Mouse (Mus musculus): ENCODE results near the gene Igsf11. TPM values are rescaled to one million over a fixed set of nuclear protein-coding genes. Genes with fewer than 3 reads are reported as not detected.
"Not testable (repeated sequence)": the region's sequence is repeated elsewhere in the genome, so short reads cannot be mapped to it uniquely, and the experiment has no call there.

Igsf11 gene
- polyA plus RNA-seq, 1 experiment from 2014 or later: 0.31 TPM

DNA sequence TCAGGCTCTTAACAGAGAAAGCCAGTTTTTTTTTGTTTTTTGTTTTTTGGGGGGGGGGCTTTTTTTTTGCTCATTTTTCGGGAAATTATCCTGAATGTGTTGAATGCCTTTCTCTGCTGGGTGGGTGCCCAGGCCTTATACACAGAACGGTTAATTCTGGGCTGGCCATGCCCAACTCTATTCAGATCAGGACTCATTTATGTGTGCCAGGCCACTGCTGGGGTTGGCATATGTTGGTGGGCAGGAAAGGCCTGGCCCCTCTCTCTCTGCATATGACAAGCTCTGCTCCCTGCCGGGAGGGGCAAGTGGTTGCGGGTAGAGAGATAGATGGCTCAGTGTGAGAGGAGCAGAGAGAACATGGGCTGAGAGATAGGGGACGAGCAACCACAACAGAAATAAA lies 62.8 kb downstream of the Igsf11 start:
- H3K4me2 ChIP-seq: no peak overlapping the region
- H3K36me3 ChIP-seq: no peaks in the 10 kb centered on the region
- H3K27ac ChIP-seq (ENCODE audit: poor library complexity, severe bottlenecking): no peak overlapping the region
- peaks cover 9% of the 10 kb centered on the region; the same call in 1 of the 2 replicates for H3K9me3 ChIP-seq (replicated peaks)
- H3K9ac ChIP-seq: no peak overlapping the region
- no peaks in the 10 kb centered on the region for H3K27me3 ChIP-seq (replicated peaks)
- peaks cover 17% of the 10 kb centered on the region for H3K4me1 ChIP-seq (replicated peaks)
- 56% methylated on average over 5 of the region's 5 CpGs for WGBS
- no peak overlapping the region for H3K4me3 ChIP-seq
- ATAC-seq (ENCODE audit: insufficient number of reproducible peaks, low FRiP score): no peak

DNA sequence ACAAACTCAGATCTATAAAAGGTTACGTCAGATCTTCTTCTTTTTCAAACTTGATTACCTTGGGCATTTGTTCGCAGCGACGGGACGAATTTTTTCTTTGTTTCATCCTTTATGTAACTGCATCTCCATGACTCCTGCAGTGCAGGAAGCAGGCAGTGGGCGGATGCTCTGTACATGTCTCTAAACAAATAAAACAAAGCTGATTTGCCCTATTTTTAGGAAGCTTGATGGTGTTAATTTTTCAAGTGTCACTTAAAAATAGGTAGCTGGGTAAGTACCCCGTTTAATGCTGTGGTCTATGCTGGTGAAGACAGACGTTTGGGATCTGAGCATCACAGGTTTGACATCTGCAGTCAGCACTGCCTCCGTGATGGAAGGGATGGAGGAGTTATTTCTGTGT lies 66.3 kb downstream of the Igsf11 start:
- no peak for ATAC-seq (ENCODE audit: insufficient number of reproducible peaks, low FRiP score)
- H3K9ac ChIP-seq: no peak overlapping the region
- H3K4me2 ChIP-seq: no peak overlapping the region
- H3K27me3 ChIP-seq (replicated peaks): no peaks in the 10 kb centered on the region
- H3K36me3 ChIP-seq: no peaks in the 10 kb centered on the region
- 62% methylated on average over 9 of the region's 9 CpGs for WGBS
- H3K9me3 ChIP-seq (replicated peaks): 0 out of 2 replicates have a peak, but pooled peaks cover 9% of the 10 kb centered on the region
- H3K4me3 ChIP-seq: no peak overlapping the region
- H3K27ac ChIP-seq (ENCODE audit: poor library complexity, severe bottlenecking): no peak overlapping the region
- peaks cover 7% of the 10 kb centered on the region; the same call in 1 of the 2 replicates for H3K4me1 ChIP-seq (replicated peaks)

DNA sequence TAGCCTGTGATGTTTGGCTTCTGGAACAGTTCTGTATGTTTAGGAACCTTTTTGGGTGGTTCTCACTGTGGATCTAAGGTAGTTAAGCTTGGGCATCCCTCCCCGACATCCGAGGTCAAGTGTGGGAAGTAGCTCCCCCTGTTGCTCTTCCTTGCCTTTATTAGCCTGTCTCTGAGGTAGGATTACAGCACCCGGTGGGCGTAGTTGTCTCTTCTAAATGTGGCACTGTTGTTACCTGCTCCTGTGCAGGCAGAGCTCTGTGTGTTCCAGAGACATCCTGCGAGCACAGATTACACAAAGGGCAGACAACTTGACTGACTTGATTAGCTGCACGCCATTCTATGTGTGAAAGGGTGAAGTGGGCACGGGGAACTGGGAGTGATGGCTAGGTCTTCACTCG lies 68.1 kb downstream of the Igsf11 start:
- no peak for ATAC-seq (ENCODE audit: insufficient number of reproducible peaks, low FRiP score)
- Histone ChIP-seq H3K4me3 (no peak overlapping the region), H3K27ac (ENCODE audit: poor library complexity, severe bottlenecking) (no peak overlapping the region), H3K36me3 (no peaks in the 10 kb centered on the region), H3K9me3 (replicated peaks) (0 out of 2 replicates have a peak, but pooled peaks cover 9% of the 10 kb centered on the region), H3K4me2 (no peak overlapping the region), H3K4me1 (replicated peaks) (peaks cover under 1% of the 10 kb centered on the region; the same call in 1 of the 2 replicates), H3K27me3 (replicated peaks) (no peaks in the 10 kb centered on the region), H3K9ac (no peak overlapping the region)
- WGBS: 72% methylated on average over 8 of the region's 8 CpGs

DNA sequence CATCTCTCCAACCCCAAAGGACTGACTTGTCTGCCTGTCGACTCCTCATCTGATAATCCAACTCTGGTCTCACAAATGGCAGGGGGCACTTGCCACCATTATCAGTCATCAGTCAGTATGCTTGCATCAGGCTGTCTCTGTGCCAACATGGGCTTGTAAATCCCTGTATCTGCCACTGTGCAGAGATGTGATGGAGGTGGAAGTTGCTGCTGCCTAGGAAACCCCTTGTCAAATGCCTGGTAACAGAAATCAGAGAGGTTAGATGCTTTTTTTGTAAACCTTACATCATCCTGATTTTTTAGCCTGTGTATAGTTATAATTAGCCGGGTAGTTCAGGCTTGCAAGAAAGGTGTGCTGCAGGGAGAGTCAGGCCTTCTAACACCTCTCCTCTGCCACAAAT lies 69.4 kb downstream of the Igsf11 start:
- WGBS: 54% methylated on average over 2 of the region's 2 CpGs
- Histone ChIP-seq H3K27ac (ENCODE audit: poor library complexity, severe bottlenecking) (no peak overlapping the region), H3K9me3 (replicated peaks) (0 out of 2 replicates have a peak, but pooled peaks cover 7% of the 10 kb centered on the region), H3K27me3 (replicated peaks) (no peaks in the 10 kb centered on the region), H3K4me1 (replicated peaks) (no peaks in the 10 kb centered on the region), H3K4me2 (no peak overlapping the region), H3K4me3 (no peak overlapping the region), H3K9ac (no peak overlapping the region), H3K36me3 (no peaks in the 10 kb centered on the region)
- no peak for ATAC-seq (ENCODE audit: insufficient number of reproducible peaks, low FRiP score)

DNA sequence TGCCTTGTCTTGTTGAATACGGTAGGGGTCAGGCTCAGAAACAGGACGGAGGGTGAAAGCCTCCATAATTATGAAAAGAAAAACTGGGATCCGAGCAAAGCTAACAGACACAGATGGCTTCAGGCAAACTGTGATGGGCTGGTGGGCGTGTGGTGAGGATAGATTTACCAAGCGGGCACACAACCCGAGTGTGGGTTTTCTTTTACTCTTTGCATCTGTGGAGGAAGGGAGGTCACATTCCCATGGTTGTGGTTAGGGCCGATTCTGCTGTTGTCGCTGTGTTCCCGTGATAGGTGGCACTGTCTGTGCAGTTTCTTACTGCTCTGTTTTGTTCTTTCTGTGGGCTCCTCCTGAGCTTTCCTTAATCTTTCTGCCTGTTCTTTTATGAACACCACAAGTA lies 70.2 kb downstream of the Igsf11 start:
- Histone ChIP-seq H3K9ac (no peak overlapping the region), H3K9me3 (replicated peaks) (0 out of 2 replicates have a peak, but pooled peaks cover 4% of the 10 kb centered on the region), H3K4me3 (no peak overlapping the region), H3K4me1 (replicated peaks) (no peaks in the 10 kb centered on the region), H3K27me3 (replicated peaks) (no peaks in the 10 kb centered on the region), H3K27ac (ENCODE audit: poor library complexity, severe bottlenecking) (no peak overlapping the region), H3K4me2 (no peak overlapping the region), H3K36me3 (no peaks in the 10 kb centered on the region)
- ATAC-seq (ENCODE audit: insufficient number of reproducible peaks, low FRiP score): no peak
- WGBS: 73% methylated on average over 9 of the region's 9 CpGs

DNA sequence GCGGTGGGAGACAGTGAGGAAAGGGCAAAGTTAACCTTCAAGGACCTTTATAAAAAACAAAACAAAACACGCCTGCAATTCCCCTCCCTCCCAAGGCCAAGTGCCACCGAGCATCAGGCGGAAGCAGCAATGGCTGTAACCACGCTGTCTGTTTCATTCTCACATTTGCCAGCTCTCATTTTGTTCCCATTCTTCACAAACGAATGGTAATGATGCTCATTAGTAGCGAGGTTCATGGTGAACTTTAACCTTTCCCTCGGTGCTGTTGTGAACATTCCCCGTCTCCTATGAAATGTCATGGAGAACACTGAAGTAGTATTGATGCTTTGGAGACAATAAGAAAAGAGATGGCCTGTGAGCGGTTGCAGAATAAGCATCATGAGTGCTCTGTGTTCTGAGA lies 74.6 kb downstream of the Igsf11 start:
- H3K4me1 ChIP-seq (replicated peaks): no peaks in the 10 kb centered on the region
- H3K9me3 ChIP-seq (replicated peaks): no peaks in the 10 kb centered on the region
- no peaks in the 10 kb centered on the region for H3K27me3 ChIP-seq (replicated peaks)
- no peak overlapping the region for H3K27ac ChIP-seq (ENCODE audit: poor library complexity, severe bottlenecking)
- H3K4me3 ChIP-seq: no peak overlapping the region
- 83% methylated on average over 10 of the region's 10 CpGs for WGBS
- no peak overlapping the region for H3K9ac ChIP-seq
- H3K36me3 ChIP-seq: no peaks in the 10 kb centered on the region
- H3K4me2 ChIP-seq: no peak overlapping the region
- ATAC-seq (ENCODE audit: insufficient number of reproducible peaks, low FRiP score): no peak

DNA sequence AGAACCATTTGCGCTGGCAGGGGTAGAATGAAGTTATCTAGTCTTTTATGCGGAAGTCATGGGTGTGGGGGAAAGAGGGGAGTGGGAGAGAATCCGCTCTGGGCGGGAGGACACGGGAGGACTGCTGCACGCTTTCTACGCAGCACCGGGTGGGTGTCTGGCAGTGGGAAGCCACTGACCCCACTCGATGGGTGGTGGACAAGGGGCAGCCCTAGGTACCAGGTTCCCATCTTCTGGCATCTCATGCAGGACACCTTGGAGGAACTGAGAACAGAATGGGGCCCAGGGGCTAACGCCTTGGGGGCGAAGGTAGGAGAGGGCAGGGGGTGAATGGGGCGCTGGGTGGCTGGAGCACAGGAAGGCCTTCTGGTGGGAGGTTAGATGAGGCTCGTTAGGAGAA lies 83.7 kb downstream of the Igsf11 start:
- Histone ChIP-seq H3K4me3 (no peak overlapping the region), H3K27me3 (replicated peaks) (no peaks in the 10 kb centered on the region), H3K9me3 (replicated peaks) (no peaks in the 10 kb centered on the region), H3K36me3 (no peaks in the 10 kb centered on the region), H3K4me2 (no peak overlapping the region), H3K4me1 (replicated peaks) (peaks cover 4% of the 10 kb centered on the region), H3K9ac (no peak overlapping the region), H3K27ac (ENCODE audit: poor library complexity, severe bottlenecking) (no peak overlapping the region)
- ATAC-seq (ENCODE audit: insufficient number of reproducible peaks, low FRiP score): no peak
- 70% methylated on average over 13 of the region's 13 CpGs for WGBS

DNA sequence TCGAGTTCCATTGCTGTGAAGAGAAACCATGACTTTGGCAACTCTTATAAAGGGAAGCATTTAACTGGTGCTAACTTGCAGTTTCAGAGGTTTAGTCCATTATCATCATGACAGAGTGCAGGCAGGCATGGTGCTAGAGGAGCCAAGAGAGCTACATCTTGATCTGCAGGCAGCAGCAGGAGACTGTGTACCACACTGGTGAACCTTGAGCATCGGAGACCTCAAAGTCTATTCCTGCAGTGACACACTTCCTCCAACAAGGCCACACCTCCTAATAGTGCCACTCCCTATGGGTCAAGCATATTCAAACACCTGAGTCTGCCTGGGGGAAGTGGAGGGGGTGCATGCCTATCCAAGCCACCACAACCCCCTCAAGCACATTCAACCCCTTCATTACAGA lies 86.1 kb downstream of the Igsf11 start:
- no peaks in the 10 kb centered on the region for H3K27me3 ChIP-seq (replicated peaks)
- no peak overlapping the region for H3K4me2 ChIP-seq
- no peaks in the 10 kb centered on the region for H3K9me3 ChIP-seq (replicated peaks)
- no peak for ATAC-seq (ENCODE audit: insufficient number of reproducible peaks, low FRiP score)
- 76% methylated on average over 2 of the region's 2 CpGs for WGBS
- H3K4me3 ChIP-seq: no peak overlapping the region
- H3K36me3 ChIP-seq: no peaks in the 10 kb centered on the region
- peaks cover 4% of the 10 kb centered on the region for H3K4me1 ChIP-seq (replicated peaks)
- no peak overlapping the region for H3K27ac ChIP-seq (ENCODE audit: poor library complexity, severe bottlenecking)
- H3K9ac ChIP-seq: no peak overlapping the region

DNA sequence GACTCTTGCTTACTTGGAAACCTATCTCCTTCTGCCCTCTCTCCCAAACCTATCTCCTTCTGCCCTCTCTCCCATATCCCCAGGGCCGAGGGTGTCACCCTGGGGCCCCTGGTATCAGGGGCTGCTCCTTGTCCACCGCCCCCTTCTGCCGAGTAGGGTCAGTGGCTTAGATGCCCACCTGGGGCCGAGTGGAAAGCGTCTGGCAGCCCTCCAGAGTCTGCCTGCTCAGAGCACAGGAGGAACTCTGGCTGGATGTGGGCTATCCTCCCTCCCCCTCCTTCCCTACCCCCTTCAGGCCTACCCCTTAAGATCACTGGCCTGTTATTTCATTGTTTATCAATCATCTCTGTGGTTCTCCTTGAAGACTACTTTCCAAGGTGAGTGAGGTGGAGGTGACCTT lies 88.1 kb downstream of the Igsf11 start:
- no peak for ATAC-seq (ENCODE audit: insufficient number of reproducible peaks, low FRiP score)
- Histone ChIP-seq H3K4me3 (no peak overlapping the region), H3K27me3 (replicated peaks) (no peaks in the 10 kb centered on the region), H3K9ac (no peak overlapping the region), H3K27ac (ENCODE audit: poor library complexity, severe bottlenecking) (no peak overlapping the region), H3K4me1 (replicated peaks) (peaks cover 4% of the 10 kb centered on the region), H3K4me2 (no peak overlapping the region), H3K36me3 (no peaks in the 10 kb centered on the region), H3K9me3 (replicated peaks) (no peaks in the 10 kb centered on the region)
- WGBS: 23% methylated on average over 5 of the region's 5 CpGs

DNA sequence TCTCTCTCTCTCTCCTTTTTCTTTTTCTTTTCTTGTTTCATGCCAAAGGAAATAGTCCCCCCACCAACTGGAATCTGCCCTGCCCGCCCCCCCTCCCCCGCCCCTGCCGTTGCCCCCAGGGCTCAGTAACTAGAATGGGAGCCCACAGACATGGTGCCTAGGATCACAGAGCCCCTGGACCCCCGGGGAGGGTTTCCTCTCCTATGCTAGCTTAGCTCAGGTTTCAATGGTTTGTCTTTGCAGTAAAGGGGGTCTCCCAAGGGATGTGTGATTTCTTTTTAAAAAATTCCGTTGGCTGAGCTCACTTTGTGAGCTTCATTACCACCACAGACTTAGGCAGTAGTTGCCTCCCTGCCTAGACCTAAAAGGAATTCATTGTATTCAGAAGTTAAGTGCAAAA lies 89.6 kb downstream of the Igsf11 start:
- Histone ChIP-seq H3K9ac (no peak overlapping the region), H3K27ac (ENCODE audit: poor library complexity, severe bottlenecking) (no peak overlapping the region), H3K4me2 (no peak overlapping the region), H3K4me3 (no peak overlapping the region), H3K36me3 (no peaks in the 10 kb centered on the region), H3K27me3 (replicated peaks) (no peaks in the 10 kb centered on the region), H3K4me1 (replicated peaks) (peaks cover 8% of the 10 kb centered on the region), H3K9me3 (replicated peaks) (no peaks in the 10 kb centered on the region)
- WGBS: 25% methylated on average over 5 of the region's 5 CpGs
- no peak for ATAC-seq (ENCODE audit: insufficient number of reproducible peaks, low FRiP score)

DNA sequence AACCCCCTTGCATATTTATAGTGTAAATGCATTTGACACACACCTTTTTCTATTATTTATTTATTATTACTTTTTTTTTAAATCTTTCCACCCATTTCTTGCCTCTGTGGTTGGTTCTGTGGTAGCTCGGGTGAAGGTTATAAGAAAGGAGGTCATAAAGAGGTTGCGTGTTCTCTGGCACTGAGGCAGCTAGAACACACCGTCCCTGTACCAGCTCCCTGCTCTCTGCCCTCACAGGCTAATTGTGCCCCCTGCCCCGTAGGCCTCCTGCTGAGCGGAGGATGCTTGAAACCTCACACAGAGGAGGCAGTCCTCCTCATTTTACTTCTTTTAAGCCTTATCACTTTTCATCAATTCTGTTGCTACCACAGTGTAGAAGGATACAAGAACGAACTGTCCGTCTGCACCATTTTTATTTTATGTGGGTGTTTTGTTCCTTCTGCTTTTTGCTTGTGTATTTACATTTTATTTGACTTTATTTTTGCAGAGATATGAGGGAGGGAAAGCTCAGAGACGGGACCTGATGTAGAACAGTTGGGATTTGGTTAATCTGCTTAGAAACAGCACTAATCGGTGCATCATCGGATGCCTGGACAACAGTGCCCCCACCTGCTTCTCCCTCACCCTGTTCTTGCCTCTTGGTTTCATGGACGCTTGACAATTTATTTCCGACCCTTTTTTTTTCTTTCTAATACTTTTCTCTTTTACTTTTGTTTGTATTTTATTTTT lies 90.2 kb downstream of the Igsf11 start:
- no peak overlapping the region for H3K9ac ChIP-seq
- no peak for ATAC-seq (ENCODE audit: insufficient number of reproducible peaks, low FRiP score)
- H3K4me1 ChIP-seq (replicated peaks): peaks cover 8% of the 10 kb centered on the region
- 0 out of 2 replicates have a peak, but pooled peaks cover 2% of the 10 kb centered on the region for H3K9me3 ChIP-seq (replicated peaks)
- no peaks in the 10 kb centered on the region for H3K36me3 ChIP-seq
- H3K4me2 ChIP-seq: no peak overlapping the region
- WGBS: 39% methylated on average over 12 of the region's 12 CpGs
- H3K27ac ChIP-seq (ENCODE audit: poor library complexity, severe bottlenecking): no peak overlapping the region
- H3K27me3 ChIP-seq (replicated peaks): no peaks in the 10 kb centered on the region
- H3K4me3 ChIP-seq: no peak overlapping the region

DNA sequence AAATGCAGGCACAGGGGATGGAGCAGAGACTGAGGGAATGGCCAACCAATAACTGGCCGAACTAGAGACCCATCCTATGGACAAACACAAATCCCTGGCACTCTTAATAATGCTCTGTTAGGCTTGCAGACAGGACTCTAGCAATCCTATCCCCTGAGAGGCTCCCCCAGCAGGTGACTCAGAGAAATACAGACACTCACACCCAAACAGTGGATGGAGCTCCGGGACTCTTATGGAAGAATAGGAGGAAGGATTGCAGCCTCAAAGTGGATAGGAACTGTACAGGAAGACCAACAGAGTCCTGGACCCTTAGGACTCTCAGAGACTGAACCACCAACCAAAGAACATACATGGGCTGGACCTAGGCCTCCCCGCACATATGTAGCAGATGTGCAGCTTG lies 91.4 kb downstream of the Igsf11 start:
- not testable (repeated sequence) for H3K9ac ChIP-seq; H3K36me3 ChIP-seq; H3K4me2 ChIP-seq; H3K27me3 ChIP-seq (replicated peaks); ATAC-seq (ENCODE audit: insufficient number of reproducible peaks, low FRiP score); H3K27ac ChIP-seq (ENCODE audit: poor library complexity, severe bottlenecking); H3K4me1 ChIP-seq (replicated peaks); H3K9me3 ChIP-seq (replicated peaks); H3K4me3 ChIP-seq
- 75% methylated on average over 3 of the region's 3 CpGs for WGBS
